Mouse (Mus musculus) megakaryocyte, embryonic 14.5 days (primary cell): ENCODE measurements around the gene Cdcp2.

Experiments used
- FLI1 ChIP-seq: IDR thresholded peaks from 2 replicates; pipeline ENCODE4 v1.6.1; 2012; ENCODE audit warnings: low read length, inconsistent platforms, mixed read lengths
- GATA1 ChIP-seq: IDR thresholded peaks from 3 replicates; pipeline ENCODE4 v1.6.1; 2012; ENCODE audit warnings: mixed read lengths, low read length, inconsistent platforms, borderline replicate concordance

DNA sequence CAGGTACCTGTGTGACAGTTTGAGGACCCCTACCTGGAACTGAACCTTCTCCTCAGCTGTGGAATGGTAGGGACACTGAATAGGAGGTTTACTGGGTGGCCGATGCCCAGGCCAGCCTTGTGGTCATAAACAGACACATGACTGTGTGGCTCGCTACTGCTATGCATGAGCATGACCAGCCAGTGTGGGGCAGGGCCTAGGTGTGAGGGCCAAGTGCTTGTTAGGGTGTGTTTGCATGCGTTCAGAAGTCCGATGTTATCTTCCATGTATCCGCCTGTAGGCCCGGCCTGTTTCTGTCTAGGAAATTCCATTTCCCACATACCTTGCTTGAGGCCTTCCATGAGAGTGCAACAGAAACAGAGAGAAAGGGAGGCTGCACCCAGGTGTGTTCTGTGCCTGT lies 24.0 kb downstream of the Cdcp2 start:
- TF ChIP-seq GATA1 = no peak
- no peak for TF ChIP-seq FLI1
